Mouse (Mus musculus): Measurements from ENCODE around the gene Rbfox1.

Gene Rbfox1

GRCm38 (mm10) chr16:7451193-7451592, 1566.0 kb downstream of the Rbfox1 start:
- DNase-seq: no peak

GRCm38 (mm10) chr16:7457571-7457970, 1572.4 kb downstream of the Rbfox1 start:
- DNase-seq: no peak
